Mouse (Mus musculus): ENCODE data around the gene Sult5a1. TPM values are rescaled to one million over a fixed set of nuclear protein-coding genes. Genes with fewer than 3 reads are reported as not detected.
A peak's percentile ranks its signal among the peaks of the same experiment; 100 is the strongest.
"Not testable (repeated sequence)": the region's sequence is repeated elsewhere in the genome, so short reads cannot be mapped to it uniquely, and the experiment has no call there.

Gene Sult5a1
- total and polyA plus RNA-seq, 2 experiments from 2014 or later, result 2.2 to 2.8 TPM

DNA sequence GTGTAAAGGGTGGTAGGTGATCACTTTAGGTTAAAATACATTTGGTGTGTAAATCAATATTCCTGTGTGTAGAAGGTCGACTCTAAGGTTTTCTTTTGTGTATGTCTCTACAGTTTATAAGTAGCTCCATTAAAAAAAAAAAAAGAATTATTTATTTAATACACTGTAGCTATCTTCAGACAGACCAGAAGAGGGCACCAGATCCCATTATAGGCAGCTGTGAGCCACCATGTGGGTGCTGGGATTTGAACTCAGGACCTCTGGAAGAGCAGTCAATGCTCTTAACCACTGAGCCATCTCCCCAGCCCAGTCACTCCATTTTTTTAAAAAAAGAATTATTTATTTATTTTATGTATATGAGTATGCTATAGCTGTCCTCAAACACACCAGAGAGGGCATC, 50.1 kb downstream of the Sult5a1 start:
- no peak overlapping the region for H3K27ac ChIP-seq (ENCODE audit: low read depth, low read length)
- no peaks in the 10 kb centered on the region for H3K9me3 ChIP-seq (ENCODE audit: low read length)
- no peak overlapping the region for H3K4me3 ChIP-seq (ENCODE audit: low read depth, low read length)
- H3K4me2 ChIP-seq (ENCODE audit: low read depth, low read length, poor library complexity, severe bottlenecking), result no peak overlapping the region
- no peak for DNase-seq (ENCODE audit: low spot score)
- H3K36me3 ChIP-seq (ENCODE audit: insufficient read depth, low read length), result peaks cover 20% of the 10 kb centered on the region
- H3K4me1 ChIP-seq (ENCODE audit: insufficient read depth, low read length), result 0 out of 2 replicates have a peak, but pooled peaks cover 3% of the 10 kb centered on the region
- 91% methylated on average over 1 of the region's 1 CpGs for WGBS
- peak; percentile 45 for TF ChIP-seq CTCF (IDR thresholded peaks at IDR 0.05)
- no peak overlapping the region for H3K9ac ChIP-seq (replicated peaks; ENCODE audit: low read length, poor library complexity, severe bottlenecking)
- no peaks in the 10 kb centered on the region for H3K27me3 ChIP-seq (ENCODE audit: insufficient read depth, low read length)
- ATAC-seq (ENCODE audit: low FRiP score), result no peak

DNA sequence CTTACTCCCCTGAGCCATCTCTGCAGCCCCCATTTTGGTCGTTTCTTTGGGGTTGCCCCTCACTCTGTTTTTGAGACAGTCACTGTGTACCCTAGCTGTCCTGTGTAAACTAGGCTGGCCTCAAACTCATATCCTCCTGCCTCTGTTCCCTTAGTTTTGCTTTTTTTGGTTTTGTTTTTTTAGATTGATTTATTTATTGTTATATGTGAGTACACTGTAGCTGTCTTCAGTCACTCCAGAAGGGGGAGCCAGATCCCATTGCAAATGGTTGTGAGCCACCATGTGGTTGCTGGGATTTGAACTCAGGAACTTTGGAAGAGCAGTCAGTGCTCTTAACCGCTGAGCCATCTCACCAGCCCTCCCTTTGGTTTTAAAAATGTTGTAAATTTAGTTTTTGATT, 51.6 kb downstream of the Sult5a1 start:
- 48% methylated on average over 2 of the region's 2 CpGs for WGBS

DNA sequence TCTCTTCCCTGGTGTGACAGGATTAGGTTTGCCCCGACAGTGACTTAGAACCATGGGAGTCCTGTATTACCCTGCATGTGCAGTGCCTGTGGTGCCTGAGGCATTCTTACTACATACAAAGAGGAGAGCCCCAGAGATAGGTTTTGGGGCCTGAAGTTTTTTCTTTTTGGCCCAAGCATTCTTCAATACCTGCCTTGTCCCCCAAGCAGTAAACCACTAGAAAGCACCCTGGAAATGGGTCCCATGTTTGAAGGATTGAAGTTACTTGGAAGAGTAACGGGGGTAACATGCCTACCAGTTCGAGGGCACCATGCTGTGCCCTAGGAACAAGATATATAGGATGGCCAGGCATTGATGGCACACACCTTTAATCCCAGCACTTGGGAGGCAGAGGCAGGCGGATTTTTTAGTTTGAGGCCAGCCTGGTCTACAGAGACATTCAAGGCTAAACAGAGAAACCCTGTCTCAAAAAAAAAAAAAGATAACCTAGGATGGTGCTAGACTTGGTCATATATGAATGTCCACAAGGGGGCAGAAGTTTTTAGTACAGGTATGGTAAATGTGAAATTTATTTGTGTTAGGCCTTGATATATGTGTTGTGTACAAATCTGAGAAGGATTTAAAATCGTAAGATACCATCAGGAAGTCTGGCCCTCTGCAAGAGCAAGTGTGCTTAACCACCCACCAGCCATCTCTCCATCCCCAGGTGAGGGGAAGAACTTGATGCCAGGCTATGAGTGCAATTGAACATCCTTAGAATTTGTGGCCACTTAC, 52.4 kb downstream of the Sult5a1 start:
- H3K4me2 ChIP-seq (ENCODE audit: low read depth, low read length, poor library complexity, severe bottlenecking), result no peak overlapping the region
- peaks cover 20% of the 10 kb centered on the region for H3K36me3 ChIP-seq (ENCODE audit: insufficient read depth, low read length)
- H3K27me3 ChIP-seq (ENCODE audit: insufficient read depth, low read length), result no peaks in the 10 kb centered on the region
- no peak overlapping the region for H3K9ac ChIP-seq (replicated peaks; ENCODE audit: low read length, poor library complexity, severe bottlenecking)
- H3K9me3 ChIP-seq (ENCODE audit: low read length), result no peaks in the 10 kb centered on the region
- no peak overlapping the region for H3K4me3 ChIP-seq (ENCODE audit: low read depth, low read length)
- 70% methylated on average over 5 of the region's 5 CpGs for WGBS
- DNase-seq (ENCODE audit: low spot score), result peak; percentile 81
- ATAC-seq (ENCODE audit: low FRiP score), result no peak
- TF ChIP-seq CTCF (IDR thresholded peaks at IDR 0.05), result peak; percentile 79
- no peak overlapping the region for H3K27ac ChIP-seq (ENCODE audit: low read depth, low read length)
- H3K4me1 ChIP-seq (ENCODE audit: insufficient read depth, low read length), result 0 out of 2 replicates have a peak, but pooled peaks cover 3% of the 10 kb centered on the region

More for the DNA sequence above, 51.6 kb downstream of the Sult5a1 start:
- Histone ChIP-seq H3K27ac (ENCODE audit: low read depth, low read length) (no peak overlapping the region), H3K4me1 (ENCODE audit: insufficient read depth, low read length) (0 out of 2 replicates have a peak, but pooled peaks cover 3% of the 10 kb centered on the region), H3K36me3 (ENCODE audit: insufficient read depth, low read length) (peaks cover 20% of the 10 kb centered on the region), H3K4me2 (ENCODE audit: low read depth, low read length, poor library complexity, severe bottlenecking) (no peak overlapping the region), H3K9ac (replicated peaks; ENCODE audit: low read length, poor library complexity, severe bottlenecking) (no peak overlapping the region), H3K9me3 (ENCODE audit: low read length) (no peaks in the 10 kb centered on the region), H3K27me3 (ENCODE audit: insufficient read depth, low read length) (no peaks in the 10 kb centered on the region), H3K4me3 (ENCODE audit: low read depth, low read length) (no peak overlapping the region)
- ATAC-seq (ENCODE audit: low FRiP score) (no peak), DNase-seq (ENCODE audit: low spot score) (no peak)
- TF ChIP-seq CTCF (IDR thresholded peaks at IDR 0.05), result peak; percentile 69

DNA sequence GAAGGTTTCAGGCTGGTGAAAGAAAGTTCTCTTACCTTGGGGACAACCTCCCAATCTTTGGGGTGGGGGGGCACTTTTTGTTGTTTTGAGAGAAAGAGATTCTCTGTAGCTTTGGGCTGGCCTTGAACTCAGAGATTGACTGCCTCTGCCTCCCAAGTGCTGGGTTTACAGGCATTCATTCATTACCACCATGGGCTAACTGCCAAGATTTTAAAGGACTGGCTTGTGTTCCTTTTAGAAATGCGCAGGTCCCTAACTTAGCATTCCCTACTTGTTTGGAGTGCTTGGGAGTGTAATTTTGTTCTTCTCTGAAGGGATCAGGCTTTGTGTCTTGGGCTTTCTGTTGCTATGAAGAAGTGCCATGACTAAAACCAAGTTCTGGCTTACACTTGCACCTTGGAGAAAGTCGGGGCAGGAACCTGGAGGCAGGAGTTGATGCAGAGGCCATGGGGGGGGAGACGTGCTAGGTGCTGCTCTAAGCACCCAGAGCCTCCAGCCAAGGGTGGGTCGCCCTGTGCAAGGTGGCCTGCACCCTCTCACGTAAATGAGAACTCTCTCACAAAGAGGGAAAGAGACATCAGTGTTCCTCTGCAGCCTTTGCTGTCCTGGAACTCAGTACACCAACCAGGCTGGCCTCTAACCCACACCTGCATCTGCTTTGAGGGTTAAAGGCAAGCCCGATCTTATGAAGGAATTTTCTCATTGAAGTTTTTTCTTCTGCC, 53.9 kb downstream of the Sult5a1 start:
- no peaks in the 10 kb centered on the region for H3K9me3 ChIP-seq (ENCODE audit: low read length)
- H3K4me1 ChIP-seq (ENCODE audit: insufficient read depth, low read length), result 0 out of 2 replicates have a peak, but pooled peaks cover 3% of the 10 kb centered on the region
- TF ChIP-seq CTCF (IDR thresholded peaks at IDR 0.05), result no peak
- peak overlapping the region; percentile 6; the same call in 1 of the 2 replicates for H3K4me2 ChIP-seq (ENCODE audit: low read depth, low read length, poor library complexity, severe bottlenecking)
- peak overlapping the region; percentile 83; the same call in 1 of the 2 replicates for H3K4me3 ChIP-seq (ENCODE audit: low read depth, low read length)
- H3K27me3 ChIP-seq (ENCODE audit: insufficient read depth, low read length), result no peaks in the 10 kb centered on the region
- H3K9ac ChIP-seq (replicated peaks; ENCODE audit: low read length, poor library complexity, severe bottlenecking), result peak overlapping the region; percentile 86; the same call in 1 of the 2 replicates
- DNase-seq (ENCODE audit: low spot score) (no peak), ATAC-seq (ENCODE audit: low FRiP score) (no peak)
- no peak overlapping the region for H3K27ac ChIP-seq (ENCODE audit: low read depth, low read length)
- WGBS, result 77% methylated on average over 6 of the region's 6 CpGs
- H3K36me3 ChIP-seq (ENCODE audit: insufficient read depth, low read length), result peaks cover 21% of the 10 kb centered on the region

DNA sequence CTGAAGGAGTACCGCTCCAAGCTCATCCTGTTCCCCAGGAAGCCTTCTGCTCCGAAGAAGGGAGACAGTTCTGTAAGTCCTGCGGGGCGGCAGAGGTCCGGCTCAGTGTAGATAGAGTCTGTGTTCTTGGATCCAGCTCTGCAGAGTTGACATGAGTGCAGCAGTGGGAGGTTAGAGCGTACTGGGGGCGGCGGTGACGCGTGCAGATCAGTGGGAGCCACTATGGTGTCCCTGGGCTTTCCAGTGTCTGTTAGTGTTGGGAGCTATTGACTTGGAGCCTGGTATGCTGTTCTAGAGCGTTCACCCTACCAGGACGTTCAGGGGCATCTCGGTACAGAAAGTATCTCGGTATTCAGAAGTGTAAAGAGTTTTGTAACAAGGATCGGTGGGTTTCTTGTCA, 54.8 kb downstream of the Sult5a1 start:
- Histone ChIP-seq H3K27ac (ENCODE audit: low read depth, low read length) (0 out of 2 replicates have a peak overlapping the region, but pooled peaks have one; percentile 97), H3K36me3 (ENCODE audit: insufficient read depth, low read length) (peaks cover 25% of the 10 kb centered on the region), H3K4me3 (ENCODE audit: low read depth, low read length) (peak overlapping the region; percentile 83), H3K9me3 (ENCODE audit: low read length) (no peaks in the 10 kb centered on the region), H3K9ac (replicated peaks; ENCODE audit: low read length, poor library complexity, severe bottlenecking) (peak overlapping the region; percentile 86), H3K4me2 (ENCODE audit: low read depth, low read length, poor library complexity, severe bottlenecking) (peak overlapping the region; percentile 78), H3K4me1 (ENCODE audit: insufficient read depth, low read length) (0 out of 2 replicates have a peak, but pooled peaks cover 3% of the 10 kb centered on the region), H3K27me3 (ENCODE audit: insufficient read depth, low read length) (no peaks in the 10 kb centered on the region)
- TF ChIP-seq CTCF (IDR thresholded peaks at IDR 0.05), result no peak
- 17% methylated on average over 15 of the region's 15 CpGs for WGBS
- ATAC-seq (ENCODE audit: low FRiP score) (no peak), DNase-seq (ENCODE audit: low spot score) (no peak)

DNA sequence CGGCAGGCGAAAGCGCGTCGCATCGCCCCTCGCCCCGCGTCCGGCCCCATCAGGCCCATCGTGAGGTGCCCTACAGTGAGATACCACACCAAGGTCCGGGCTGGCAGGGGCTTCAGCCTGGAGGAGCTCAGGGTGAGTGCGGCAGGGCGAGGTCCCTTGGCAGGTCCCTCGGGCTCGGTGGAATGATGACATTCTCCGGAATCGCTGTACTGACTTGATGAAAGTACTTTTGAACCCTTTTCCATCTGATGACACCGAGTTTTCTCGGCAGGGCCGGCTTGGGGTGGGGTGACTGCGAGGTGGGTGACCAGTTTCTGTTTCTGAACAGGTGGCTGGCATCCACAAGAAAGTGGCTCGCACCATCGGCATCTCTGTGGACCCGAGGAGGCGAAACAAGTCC, 55.3 kb downstream of the Sult5a1 start:
- Histone ChIP-seq H3K4me3 (ENCODE audit: low read depth, low read length) (peak overlapping the region; percentile 83), H3K4me2 (ENCODE audit: low read depth, low read length, poor library complexity, severe bottlenecking) (peak overlapping the region; percentile 78), H3K27ac (ENCODE audit: low read depth, low read length) (peak overlapping the region; percentile 97), H3K9ac (replicated peaks; ENCODE audit: low read length, poor library complexity, severe bottlenecking) (peak overlapping the region; percentile 86), H3K36me3 (ENCODE audit: insufficient read depth, low read length) (peaks cover 27% of the 10 kb centered on the region)
- not testable (repeated sequence) for H3K27me3 ChIP-seq (ENCODE audit: insufficient read depth, low read length); ATAC-seq (ENCODE audit: low FRiP score); H3K9me3 ChIP-seq (ENCODE audit: low read length); DNase-seq (ENCODE audit: low spot score); H3K4me1 ChIP-seq (ENCODE audit: insufficient read depth, low read length)
- 2% methylated on average over 21 of the region's 26 CpGs for WGBS

Data from midbrain, postnatal 0 days (tissue).